Mouse (Mus musculus) myocyte (in vitro differentiated cells): Measurements from ENCODE around the gene Loxl4.

Source experiments
- CEBPB ChIP-seq: IDR thresholded peaks from 2 replicates; pipeline ENCODE4 v1.6.1; 2011; ENCODE audit warnings: mild to moderate bottlenecking, moderate library complexity; ENCODE audit not compliant: poor library complexity, insufficient read depth, severe bottlenecking
- E2F4 ChIP-seq: IDR thresholded peaks from one replicate; pipeline ENCODE4 v1.6.1; 2011; ENCODE audit warnings: mild to moderate bottlenecking, control low read depth, moderate library complexity; ENCODE audit not compliant: insufficient read depth
- MAX ChIP-seq: IDR thresholded peaks from one replicate; pipeline ENCODE4 v1.6.1; 2011; ENCODE audit warnings: low read depth, mild to moderate bottlenecking, control low read depth
- MYOD1 ChIP-seq, 3 experiments: IDR thresholded peaks; one replicate each; pipeline ENCODE4 v1.6.1; 2011; ENCODE audit warnings: control low read depth in 2 of 3, low read depth in 2 of 3, mild to moderate bottlenecking in 2 of 3, moderate library complexity in 1 of 3; ENCODE audit not compliant: insufficient read length in 2 of 3, control insufficient read depth in 1 of 3
- MYOG ChIP-seq, 3 experiments: IDR thresholded peaks; one replicate each; pipeline ENCODE4 v1.6.1; 2011; ENCODE audit warnings: control low read depth in 2 of 3, low read depth in 2 of 3, mild to moderate bottlenecking in 2 of 3; ENCODE audit not compliant: insufficient read length in 2 of 3, control insufficient read depth in 1 of 3, insufficient read depth in 1 of 3
- POLR2A ChIP-seq: IDR thresholded peaks from one replicate; pipeline ENCODE4 v1.6.1; 2011; ENCODE audit warnings: low read depth, mild to moderate bottlenecking, control low read depth, moderate library complexity; ENCODE audit not compliant: insufficient read length
- POLR2AphosphoS2 ChIP-seq: IDR thresholded peaks from one replicate; pipeline ENCODE4 v1.6.1; 2011; ENCODE audit warnings: low read depth, control low read depth; ENCODE audit not compliant: insufficient read length
- REST ChIP-seq: IDR thresholded peaks from one replicate; pipeline ENCODE4 v1.6.1; 2011; ENCODE audit warnings: mild to moderate bottlenecking, control low read depth, moderate library complexity; ENCODE audit not compliant: insufficient read depth, insufficient read length
- TCF12 ChIP-seq: IDR thresholded peaks from one replicate; pipeline ENCODE4 v1.6.1; 2011; ENCODE audit warnings: mild to moderate bottlenecking, control low read depth; ENCODE audit not compliant: poor library complexity, insufficient read depth, severe bottlenecking
- TCF3 ChIP-seq: IDR thresholded peaks from one replicate; pipeline ENCODE4 v1.6.1; 2011; ENCODE audit warnings: low read depth, control low read depth; ENCODE audit not compliant: insufficient read length
- USF1 ChIP-seq: IDR thresholded peaks from one replicate; pipeline ENCODE4 v1.6.1; 2011; ENCODE audit warnings: low read depth, mild to moderate bottlenecking, control low read depth, moderate library complexity

DNA sequence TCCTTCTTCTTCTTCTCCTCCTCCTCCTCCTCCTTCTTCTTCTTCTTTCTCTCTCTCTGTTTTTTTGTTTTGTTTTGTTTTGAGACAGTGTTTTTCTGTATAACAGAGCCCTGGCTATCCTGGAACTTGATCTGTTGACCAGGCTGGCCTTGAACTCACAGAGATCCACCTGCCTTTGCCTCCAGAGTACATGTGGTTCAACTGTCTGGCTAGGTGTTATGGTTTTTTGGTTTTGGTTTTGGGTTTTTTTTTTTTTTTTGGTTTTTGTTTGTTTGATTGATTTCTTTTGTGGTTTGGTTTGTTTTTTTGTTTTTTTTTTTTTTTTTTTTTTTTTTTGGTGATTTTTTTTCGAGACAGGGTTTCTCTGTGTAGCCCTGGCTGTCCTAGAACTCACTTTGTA is 35.8 kb downstream of the Loxl4 start:
- TF ChIP-seq MYOG (IDR thresholded peaks at IDR 0.05; ENCODE audit: control insufficient read depth in 1 of 3, insufficient read depth in 1 of 3, insufficient read length in 2 of 3, low read depth in 2 of 3) (no peak), MAX (no peak), REST (no peak), POLR2A (no peak), USF1 (no peak), TCF12 (no peak), MYOD1 (IDR thresholded peaks at IDR 0.05; ENCODE audit: control insufficient read depth in 1 of 3, insufficient read length in 2 of 3, low read depth in 2 of 3) (no peak), POLR2AphosphoS2 (no peak), TCF3 (no peak), CEBPB (no peak), E2F4 (no peak)
